Mouse (Mus musculus) limb, embryonic 11.5 days (tissue): ENCODE measurements at regions not wholly inside any gene's neighbourhood (a gene's known extent, or its start where the extent isn't known, plus 50 kb on each side); places are given as distances from the start of the nearest gene placed in this dataset.

ENCODE experiments used
- ATAC-seq: fragments of 200-750 bp; cut with Nextera tagmentation; 2 replicates; pipeline ENCODE4 v1.8.0; 2017; ENCODE audit warnings: low read depth; ENCODE audit not compliant: insufficient number of reproducible peaks, low FRiP score, low TSS enrichment
- DNase-seq: peaks from one replicate; pipeline ENCODE4 v3.0.0-alpha.2; 2015; ENCODE audit warnings: low spot score
- H3K27ac ChIP-seq: fragments of 300-500 bp; sonication (generic); replicated peaks from 2 replicates; pipeline ENCODE4 v1.5.1; 2014; ENCODE audit warnings: low read depth, mild to moderate bottlenecking, low read length
- H3K27me3 ChIP-seq: fragments of 300-500 bp; sonication (generic); 2 replicates; pipeline ENCODE4 v1.6.1; 2014; ENCODE audit warnings: mild to moderate bottlenecking, low read length, mixed read lengths; ENCODE audit not compliant: control insufficient read depth, insufficient read depth
- H3K36me3 ChIP-seq: fragments of 300-500 bp; sonication (generic); 2 replicates; pipeline ENCODE4 v1.6.1; 2014; ENCODE audit warnings: mild to moderate bottlenecking, low read length, moderate library complexity, mixed read lengths; ENCODE audit not compliant: control insufficient read depth, insufficient read depth
- H3K4me1 ChIP-seq: fragments of 300-500 bp; sonication (generic); 2 replicates; pipeline ENCODE4 v1.6.1; 2014; ENCODE audit warnings: low read length, mixed read lengths; ENCODE audit not compliant: control insufficient read depth, insufficient read depth
- H3K4me2 ChIP-seq: fragments of 300-500 bp; sonication (generic); 2 replicates; pipeline ENCODE4 v1.6.1; 2014; ENCODE audit warnings: low read depth, mild to moderate bottlenecking, moderate library complexity; ENCODE audit not compliant: severe bottlenecking
- H3K4me3 ChIP-seq: fragments of 300-500 bp; sonication (generic); 2 replicates; pipeline ENCODE4 v1.5.1; 2014; ENCODE audit warnings: low read depth, low read length
- H3K9ac ChIP-seq: fragments of 300-500 bp; sonication (generic); 2 replicates; pipeline ENCODE4 v1.6.1; 2014; ENCODE audit warnings: mild to moderate bottlenecking, low read length
- H3K9me3 ChIP-seq: fragments of 300-500 bp; sonication (generic); 2 replicates; pipeline ENCODE4 v1.6.1; 2016; ENCODE audit warnings: low read length; ENCODE audit not compliant: control insufficient read depth
- WGBS: fragments of 180-500 bp; shearing (Covaris S2); extraction: QIAGEN DNeasy Blood & Tissue Kit; methylation state at CpG from one replicate; pipeline ENCODE4 v1.1.7; 2014; 5-methylcytosine and 5-hydroxymethylcytosine counted together

DNA sequence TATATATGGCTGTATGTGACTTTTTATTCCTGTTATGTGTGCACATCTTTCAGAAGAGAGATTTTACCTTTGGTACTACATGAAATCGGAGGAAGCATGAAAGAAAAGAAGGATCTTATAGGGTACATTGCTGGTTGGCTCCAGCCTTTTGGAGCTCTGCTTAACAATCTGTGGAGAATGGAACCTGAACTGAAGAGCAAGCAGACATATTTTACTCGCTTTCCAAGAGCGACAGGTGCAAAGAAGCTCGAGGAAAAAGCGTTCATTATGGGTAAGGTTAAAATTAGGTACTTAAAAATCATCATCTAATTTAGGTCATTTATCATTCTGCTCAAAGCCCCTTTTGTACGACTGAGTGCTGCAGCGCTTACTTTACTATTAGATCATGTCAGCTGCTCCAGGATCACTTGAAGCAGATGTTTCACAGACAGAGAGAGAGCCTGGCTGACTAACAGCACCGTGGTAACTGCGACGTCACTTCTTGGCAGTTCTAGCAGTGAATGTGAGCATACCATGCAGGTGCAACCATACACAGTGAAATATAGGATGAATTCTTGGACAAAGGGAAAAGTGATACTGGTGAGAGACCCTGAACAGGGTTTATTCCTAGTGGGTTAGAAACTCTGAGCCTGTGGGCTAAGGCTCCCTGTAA, 366.2 kb downstream of the Pros1 start:
- ATAC-seq (no peak), DNase-seq (no peak)
- 50% methylated on average over 10 of the region's 10 CpGs for WGBS

GRCm38 (mm10) chr16:63224608-63225007, 370.5 kb downstream of the Pros1 start:
- Histone ChIP-seq H3K27ac (no peak overlapping the region), H3K9me3 (no peaks in the 10 kb centered on the region), H3K4me1 (no peaks in the 10 kb centered on the region), H3K9ac (no peak overlapping the region), H3K36me3 (no peaks in the 10 kb centered on the region), H3K4me2 (no peak overlapping the region), H3K4me3 (no peak overlapping the region), H3K27me3 (no peaks in the 10 kb centered on the region)
- DNase-seq (no peak), ATAC-seq (no peak)
- 55% methylated on average over 6 of the region's 6 CpGs for WGBS

More for the DNA sequence above, 366.2 kb downstream of the Pros1 start:
- H3K4me1 ChIP-seq: no peaks in the 10 kb centered on the region
- no peaks in the 10 kb centered on the region for H3K27me3 ChIP-seq
- no peak overlapping the region for H3K27ac ChIP-seq
- H3K4me2 ChIP-seq: no peak overlapping the region
- H3K9me3 ChIP-seq: no peaks in the 10 kb centered on the region
- H3K4me3 ChIP-seq: no peak overlapping the region
- no peak overlapping the region for H3K9ac ChIP-seq
- no peaks in the 10 kb centered on the region for H3K36me3 ChIP-seq

DNA sequence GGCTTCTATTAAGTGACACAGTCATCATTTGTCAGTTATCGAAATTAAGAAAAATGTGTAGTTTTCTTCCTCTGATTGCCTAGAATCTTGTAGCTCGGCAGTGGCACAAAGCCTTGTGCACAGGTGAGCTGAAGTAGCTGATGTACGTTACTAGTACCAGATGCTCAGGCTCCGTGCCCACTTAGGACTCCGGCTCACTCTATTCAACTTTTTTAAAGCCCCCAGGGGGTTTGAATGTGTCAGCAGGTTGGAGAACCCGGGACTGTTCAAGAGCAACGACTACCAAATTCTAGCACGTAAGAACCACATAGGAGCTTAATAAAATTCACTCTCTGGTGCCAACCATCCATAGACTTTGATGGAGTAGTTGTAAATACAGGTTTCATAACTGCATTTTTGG, 371.0 kb downstream of the Pros1 start:
- Histone ChIP-seq H3K4me3 (no peak overlapping the region), H3K4me1 (no peaks in the 10 kb centered on the region), H3K36me3 (no peaks in the 10 kb centered on the region), H3K9me3 (no peaks in the 10 kb centered on the region), H3K9ac (no peak overlapping the region), H3K27ac (no peak overlapping the region), H3K4me2 (no peak overlapping the region), H3K27me3 (no peaks in the 10 kb centered on the region)
- 42% methylated on average over 8 of the region's 8 CpGs for WGBS
- ATAC-seq (no peak), DNase-seq (no peak)

DNA sequence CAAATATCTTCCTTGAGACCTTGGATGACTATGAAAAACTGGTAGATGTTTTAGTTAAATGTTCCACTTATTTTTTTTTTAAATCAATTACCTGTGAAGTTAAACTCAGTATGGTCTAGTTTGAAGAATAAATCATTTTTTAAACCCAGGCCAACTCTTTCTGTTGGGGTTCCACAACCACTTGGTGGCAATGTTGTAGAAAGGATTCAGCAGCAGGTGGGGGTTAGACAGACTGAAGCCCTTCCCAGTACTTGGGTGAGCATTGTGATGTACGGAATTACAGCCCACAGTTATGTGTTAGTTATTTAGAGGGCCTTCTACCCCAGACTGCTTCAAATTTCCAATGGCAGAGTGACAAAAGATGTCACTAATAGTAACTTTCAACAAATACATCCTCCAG, 375.0 kb downstream of the Pros1 start:
- ATAC-seq (no peak), DNase-seq (no peak)
- no peaks in the 10 kb centered on the region for H3K36me3 ChIP-seq
- H3K4me2 ChIP-seq: no peak overlapping the region
- no peak overlapping the region for H3K9ac ChIP-seq
- H3K27me3 ChIP-seq: no peaks in the 10 kb centered on the region
- WGBS: 32% methylated on average over 1 of the region's 1 CpGs
- no peaks in the 10 kb centered on the region for H3K9me3 ChIP-seq
- H3K4me1 ChIP-seq: no peaks in the 10 kb centered on the region
- H3K4me3 ChIP-seq: no peak overlapping the region
- no peak overlapping the region for H3K27ac ChIP-seq

DNA sequence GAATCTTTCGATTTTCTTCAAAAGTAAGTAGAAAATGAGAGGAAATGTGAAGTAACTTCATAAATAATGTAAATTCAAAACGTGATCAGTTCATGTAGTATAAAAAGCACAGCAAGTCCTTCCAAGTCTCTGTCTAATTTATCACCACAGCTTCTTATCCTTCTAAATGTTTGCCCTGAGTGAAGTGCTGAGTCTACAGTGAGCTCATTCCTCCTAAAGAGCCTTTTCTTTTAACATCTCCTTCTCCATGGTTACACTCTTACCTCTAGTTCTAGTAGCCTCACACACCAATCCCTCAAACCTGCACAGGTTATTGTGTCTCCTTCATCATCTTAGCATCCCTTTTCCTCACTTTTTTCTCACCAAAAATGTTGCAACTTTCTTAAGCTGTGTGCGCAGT, 375.5 kb downstream of the Pros1 start:
- Histone ChIP-seq H3K36me3 (no peaks in the 10 kb centered on the region), H3K9ac (no peak overlapping the region), H3K27me3 (no peaks in the 10 kb centered on the region), H3K9me3 (no peaks in the 10 kb centered on the region), H3K4me3 (no peak overlapping the region), H3K4me1 (no peaks in the 10 kb centered on the region), H3K4me2 (no peak overlapping the region), H3K27ac (no peak overlapping the region)
- WGBS: 74% methylated on average over 3 of the region's 3 CpGs
- ATAC-seq (no peak), DNase-seq (no peak)

GRCm38 (mm10) chr16:63270173-63270572, 416.1 kb downstream of the Pros1 start:
- Histone ChIP-seq H3K4me1 (no peaks in the 10 kb centered on the region), H3K27me3 (no peaks in the 10 kb centered on the region), H3K9me3 (no peaks in the 10 kb centered on the region), H3K27ac (no peak overlapping the region), H3K4me3 (no peak overlapping the region), H3K36me3 (no peaks in the 10 kb centered on the region), H3K4me2 (no peak overlapping the region), H3K9ac (no peak overlapping the region)
- DNase-seq (no peak), ATAC-seq (no peak)
- 53% methylated on average over 5 of the region's 5 CpGs for WGBS

GRCm38 (mm10) chr16:63277556-63277955, 423.4 kb downstream of the Pros1 start:
- no peaks in the 10 kb centered on the region for H3K36me3 ChIP-seq
- no peaks in the 10 kb centered on the region for H3K4me1 ChIP-seq
- no peak for ATAC-seq
- DNase-seq: no peak
- H3K27me3 ChIP-seq: no peaks in the 10 kb centered on the region
- no peaks in the 10 kb centered on the region for H3K9me3 ChIP-seq
- WGBS: 55% methylated on average over 1 of the region's 1 CpGs
- H3K9ac ChIP-seq: no peak overlapping the region
- H3K4me3 ChIP-seq: no peak overlapping the region
- no peak overlapping the region for H3K27ac ChIP-seq
- no peak overlapping the region for H3K4me2 ChIP-seq

GRCm38 (mm10) chr16:63278259-63278697, 424.2 kb downstream of the Pros1 start:
- no peak overlapping the region for H3K4me2 ChIP-seq
- no peaks in the 10 kb centered on the region for H3K27me3 ChIP-seq
- no peak overlapping the region for H3K4me3 ChIP-seq
- no peak overlapping the region for H3K9ac ChIP-seq
- no peak overlapping the region for H3K27ac ChIP-seq
- WGBS: 9% methylated on average over 2 of the region's 2 CpGs
- ATAC-seq (no peak), DNase-seq (peak; percentile 36)
- H3K36me3 ChIP-seq: no peaks in the 10 kb centered on the region
- no peaks in the 10 kb centered on the region for H3K4me1 ChIP-seq
- H3K9me3 ChIP-seq: no peaks in the 10 kb centered on the region

DNA sequence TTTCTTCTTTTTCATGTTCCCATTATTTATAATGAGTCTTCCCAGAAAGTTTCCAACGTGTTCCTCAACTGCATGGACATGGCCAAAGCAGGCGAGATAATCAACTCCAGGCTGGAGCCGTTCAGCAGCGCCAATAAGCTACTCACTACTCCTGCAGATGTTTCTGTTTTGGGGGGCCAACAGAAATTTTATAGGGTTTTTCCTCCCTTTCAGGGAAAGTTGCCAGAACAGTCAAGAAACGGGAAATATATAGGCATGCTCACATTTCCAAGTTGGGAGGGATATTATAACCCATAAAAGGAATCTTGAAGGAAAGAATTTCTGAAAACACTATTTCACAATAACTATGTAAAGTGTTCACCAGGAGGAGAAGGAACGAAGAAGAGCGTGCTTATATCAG, 433.5 kb downstream of the Pros1 start:
- Histone ChIP-seq H3K36me3 (no peaks in the 10 kb centered on the region), H3K27me3 (no peaks in the 10 kb centered on the region), H3K4me1 (peaks cover 3% of the 10 kb centered on the region; the same call in 1 of the 2 replicates), H3K4me2 (no peak overlapping the region), H3K9me3 (no peaks in the 10 kb centered on the region), H3K27ac (no peak overlapping the region), H3K9ac (no peak overlapping the region), H3K4me3 (no peak overlapping the region)
- 25% methylated on average over 7 of the region's 7 CpGs for WGBS
- ATAC-seq (peak; percentile 77; the same call in 1 of the 2 replicates), DNase-seq (peak; percentile 66)
